Mouse (Mus musculus) myocyte (in vitro differentiated cells): Measurements from ENCODE around the gene Gtse1. TPM values are rescaled to one million over a fixed set of nuclear protein-coding genes. Genes with fewer than 3 reads are reported as not detected.

Source experiments
- H3K27me3 ChIP-seq: one replicate; pipeline ENCODE4 v1.6.1; 2011; ENCODE audit not compliant: control insufficient read depth, insufficient read depth, insufficient read length
- H3K36me3 ChIP-seq: one replicate; pipeline ENCODE4 v1.6.1; 2011; ENCODE audit not compliant: control insufficient read depth, insufficient read depth
- H3K4me2 ChIP-seq: one replicate; pipeline ENCODE4 v1.6.1; 2011; ENCODE audit warnings: low read depth, control low read depth
- H3K4me3 ChIP-seq: one replicate; pipeline ENCODE4 v1.5.1; 2011; ENCODE audit warnings: mild to moderate bottlenecking, control low read depth, moderate library complexity
- H3K79me2 ChIP-seq: one replicate; pipeline ENCODE4 v1.6.1; 2011; ENCODE audit not compliant: control insufficient read depth, insufficient read depth
- H3ac ChIP-seq: one replicate; pipeline ENCODE4 v1.6.1; 2011; ENCODE audit not compliant: control insufficient read depth, insufficient read length
- CEBPB ChIP-seq: IDR thresholded peaks from 2 replicates; pipeline ENCODE4 v1.6.1; 2011; ENCODE audit warnings: mild to moderate bottlenecking, moderate library complexity; ENCODE audit not compliant: poor library complexity, insufficient read depth, severe bottlenecking
- E2F4 ChIP-seq: IDR thresholded peaks from one replicate; pipeline ENCODE4 v1.6.1; 2011; ENCODE audit warnings: mild to moderate bottlenecking, control low read depth, moderate library complexity; ENCODE audit not compliant: insufficient read depth
- MAX ChIP-seq: IDR thresholded peaks from one replicate; pipeline ENCODE4 v1.6.1; 2011; ENCODE audit warnings: low read depth, mild to moderate bottlenecking, control low read depth
- MYOD1 ChIP-seq, 3 experiments: IDR thresholded peaks; one replicate each; pipeline ENCODE4 v1.6.1; 2011; ENCODE audit warnings: control low read depth in 2 of 3, low read depth in 2 of 3, mild to moderate bottlenecking in 2 of 3, moderate library complexity in 1 of 3; ENCODE audit not compliant: insufficient read length in 2 of 3, control insufficient read depth in 1 of 3
- MYOG ChIP-seq, 3 experiments: IDR thresholded peaks; one replicate each; pipeline ENCODE4 v1.6.1; 2011; ENCODE audit warnings: control low read depth in 2 of 3, low read depth in 2 of 3, mild to moderate bottlenecking in 2 of 3; ENCODE audit not compliant: insufficient read length in 2 of 3, control insufficient read depth in 1 of 3, insufficient read depth in 1 of 3
- POLR2A ChIP-seq: IDR thresholded peaks from one replicate; pipeline ENCODE4 v1.6.1; 2011; ENCODE audit warnings: low read depth, mild to moderate bottlenecking, control low read depth, moderate library complexity; ENCODE audit not compliant: insufficient read length
- POLR2AphosphoS2 ChIP-seq: IDR thresholded peaks from one replicate; pipeline ENCODE4 v1.6.1; 2011; ENCODE audit warnings: low read depth, control low read depth; ENCODE audit not compliant: insufficient read length
- REST ChIP-seq: IDR thresholded peaks from one replicate; pipeline ENCODE4 v1.6.1; 2011; ENCODE audit warnings: mild to moderate bottlenecking, control low read depth, moderate library complexity; ENCODE audit not compliant: insufficient read depth, insufficient read length
- SRF ChIP-seq: IDR thresholded peaks from one replicate; pipeline ENCODE4 v1.6.1; 2011; ENCODE audit warnings: low read depth; ENCODE audit not compliant: control insufficient read depth, insufficient read length
- TCF12 ChIP-seq: IDR thresholded peaks from one replicate; pipeline ENCODE4 v1.6.1; 2011; ENCODE audit warnings: mild to moderate bottlenecking, control low read depth; ENCODE audit not compliant: poor library complexity, insufficient read depth, severe bottlenecking
- TCF3 ChIP-seq: IDR thresholded peaks from one replicate; pipeline ENCODE4 v1.6.1; 2011; ENCODE audit warnings: low read depth, control low read depth; ENCODE audit not compliant: insufficient read length
- USF1 ChIP-seq: IDR thresholded peaks from one replicate; pipeline ENCODE4 v1.6.1; 2011; ENCODE audit warnings: low read depth, mild to moderate bottlenecking, control low read depth, moderate library complexity
- polyA plus RNA-seq: library from polyadenylated mRNA; unstranded; fragments of >200 nt; fragmentation: generic; extraction: Trizol; gene quantifications from one replicate; pipeline ENCODE4 v1.2.1, GENCODE M21; 2012; ENCODE audit warnings: missing spikeins

Gtse1 gene
- polyA plus RNA-seq, 1 experiment = 18.0 TPM

GRCm38 (mm10) chr15:85813428-85813827 is 46.1 kb upstream of the Gtse1 start:
- Histone ChIP-seq H3K4me2 (no peak overlapping the region), H3ac (no peak overlapping the region), H3K27me3 (peaks cover 45% of the 10 kb centered on the region), H3K4me3 (no peak overlapping the region), H3K36me3 (no peaks in the 10 kb centered on the region), H3K79me2 (no peaks in the 10 kb centered on the region)
- no peak for TF ChIP-seq POLR2AphosphoS2
- no peak for TF ChIP-seq MYOG (IDR thresholded peaks at IDR 0.05; ENCODE audit: control insufficient read depth in 1 of 3, insufficient read depth in 1 of 3, insufficient read length in 2 of 3, low read depth in 2 of 3)
- no peak for TF ChIP-seq MAX
- TF ChIP-seq TCF12 = no peak

- Histone ChIP-seq H3K27me3 (peaks cover 77% of the 10 kb centered on the region), H3K4me2 (no peak within 1 kb of the TSS), H3K36me3 (no peaks in the 10 kb centered on the region), H3K79me2 (no peaks in the 10 kb centered on the region), H3ac (no peak within 1 kb of the TSS), H3K4me3 (no peak within 1 kb of the TSS)
- no peak for TF ChIP-seq TCF3
- no peak for TF ChIP-seq MYOG (IDR thresholded peaks at IDR 0.05; ENCODE audit: control insufficient read depth in 1 of 3, insufficient read depth in 1 of 3, insufficient read length in 2 of 3, low read depth in 2 of 3)
- TF ChIP-seq POLR2AphosphoS2 = no peak
- TF ChIP-seq SRF = no peak
- no peak for TF ChIP-seq E2F4
These were observed 38.1 kb upstream of the Gtse1 start, which contains the start of gene Pkdrej for GRCm38 (mm10) chr15:85821203-85822010. Pkdrej (minus strand) TSS chr15:85821734.

- TF ChIP-seq MYOG (IDR thresholded peaks at IDR 0.05; ENCODE audit: control insufficient read depth in 1 of 3, insufficient read depth in 1 of 3, insufficient read length in 2 of 3, low read depth in 2 of 3) = no peak
- no peak for TF ChIP-seq TCF3
- no peak for TF ChIP-seq POLR2A
- TF ChIP-seq SRF = no peak
- TF ChIP-seq TCF12 = no peak
- no peak for TF ChIP-seq E2F4
- TF ChIP-seq POLR2AphosphoS2 = no peak
- TF ChIP-seq USF1 = no peak
- Histone ChIP-seq H3ac (no peak overlapping the region), H3K79me2 (no peaks in the 10 kb centered on the region), H3K4me2 (no peak overlapping the region), H3K4me3 (no peak overlapping the region), H3K36me3 (no peaks in the 10 kb centered on the region), H3K27me3 (peaks cover 74% of the 10 kb centered on the region)
These were observed 37.6 kb upstream of the Gtse1 start for GRCm38 (mm10) chr15:85822011-85822359.

- TF ChIP-seq MYOG (IDR thresholded peaks at IDR 0.05; ENCODE audit: control insufficient read depth in 1 of 3, insufficient read depth in 1 of 3, insufficient read length in 2 of 3, low read depth in 2 of 3) = no peak
- TF ChIP-seq MAX = no peak
- TF ChIP-seq MYOD1 (IDR thresholded peaks at IDR 0.05; ENCODE audit: control insufficient read depth in 1 of 3, insufficient read length in 2 of 3, low read depth in 2 of 3) = no peak
- no peak for TF ChIP-seq REST
- Histone ChIP-seq H3K36me3 (no peaks in the 10 kb centered on the region), H3K79me2 (no peaks in the 10 kb centered on the region), H3K4me2 (no peak overlapping the region), H3ac (no peak overlapping the region), H3K27me3 (peaks cover 63% of the 10 kb centered on the region), H3K4me3 (no peak overlapping the region)
These were observed 32.9 kb upstream of the Gtse1 start for GRCm38 (mm10) chr15:85826676-85827075.

- no peaks in the 10 kb centered on the region for H3K79me2 ChIP-seq
- no peak overlapping the region for H3ac ChIP-seq
- no peak overlapping the region for H3K4me2 ChIP-seq
- no peak for TF ChIP-seq SRF
- TF ChIP-seq TCF3 = no peak
- no peak overlapping the region for H3K4me3 ChIP-seq
- H3K36me3 ChIP-seq = no peaks in the 10 kb centered on the region
- H3K27me3 ChIP-seq = peaks cover 69% of the 10 kb centered on the region
These were observed 31.5 kb upstream of the Gtse1 start for GRCm38 (mm10) chr15:85828071-85828470.

GRCm38 (mm10) chr15:85829470-85829869 is 30.1 kb upstream of the Gtse1 start:
- Histone ChIP-seq H3K4me2 (no peak overlapping the region), H3K36me3 (no peaks in the 10 kb centered on the region), H3K79me2 (no peaks in the 10 kb centered on the region), H3K4me3 (no peak overlapping the region), H3K27me3 (peaks cover 66% of the 10 kb centered on the region), H3ac (no peak overlapping the region)
- TF ChIP-seq TCF12 (no peak), USF1 (no peak), POLR2AphosphoS2 (no peak), SRF (no peak), CEBPB (no peak), TCF3 (no peak), MYOG (IDR thresholded peaks at IDR 0.05; ENCODE audit: control insufficient read depth in 1 of 3, insufficient read depth in 1 of 3, insufficient read length in 2 of 3, low read depth in 2 of 3) (no peak), MYOD1 (IDR thresholded peaks at IDR 0.05; ENCODE audit: control insufficient read depth in 1 of 3, insufficient read length in 2 of 3, low read depth in 2 of 3) (no peak), MAX (no peak), POLR2A (no peak), REST (no peak), E2F4 (no peak)
